7 mouse cellular contexts compared by ENCODE assay signal in genomic region chr2:48815039-48815590, GRCm38 (mm10). TPM values are rescaled to one million over a fixed set of nuclear protein-coding genes. Genes with fewer than 3 reads are reported as not detected.
DNase-seq lines count a peak whose midpoint lies in the region; ATAC-seq and TF ChIP-seq lines count a peak whose summit lies in the region.

No protein-coding gene starts in this region.

- intact Hi-C loops in gastrocnemius, postnatal 14 days (cut with DNase I; ENCODE audit: low total_unique reads): no loop called here

- peak; percentile 30 for DNase-seq in lung, postnatal 0 days (ENCODE audit: low spot score)
- DNase-seq in lung, postnatal 14 days: no peak
- peak; percentile 29 for DNase-seq in limb, embryonic 10.5 days (ENCODE audit: low spot score)
- no peak for DNase-seq in gastrocnemius, postnatal 4 days (ENCODE audit: low spot score in 2 of 2)
- no peak for DNase-seq in gastrocnemius, postnatal 14 days

- 0 out of 2 replicates have a peak, but pooled peaks have one; percentile 15 for TF ChIP-seq EP300 in lung, postnatal 0 days (IDR thresholded peaks at IDR 0.05)

- no peaks in the 10 kb centered on the region for H3K27me3 ChIP-seq in lung, postnatal 0 days (replicated peaks; ENCODE audit: insufficient read depth, low read length)
- no peaks in the 10 kb centered on the region for H3K27me3 ChIP-seq in embryonic facial prominence, embryonic 13.5 days
- no peaks in the 10 kb centered on the region for H3K27me3 ChIP-seq in limb, embryonic 10.5 days (ENCODE audit: low read depth, poor library complexity, severe bottlenecking)
- no peaks in the 10 kb centered on the region for H3K27me3 ChIP-seq in small intestine, adult 2 months (ENCODE audit: control insufficient read depth, insufficient read depth, low read length)

- peak overlapping the region; percentile 91 for H3K9ac ChIP-seq in lung, postnatal 0 days (replicated peaks; ENCODE audit: low read depth)
- H3K9ac ChIP-seq in embryonic facial prominence, embryonic 13.5 days: peak overlapping the region; percentile 95

- no peaks in the 10 kb centered on the region for H3K9me3 ChIP-seq in lung, postnatal 0 days (ENCODE audit: low read length)
- no peaks in the 10 kb centered on the region for H3K9me3 ChIP-seq in embryonic facial prominence, embryonic 13.5 days
- H3K9me3 ChIP-seq in limb, embryonic 10.5 days (replicated peaks): no peaks in the 10 kb centered on the region

- H3K4me2 ChIP-seq in lung, postnatal 0 days (replicated peaks; ENCODE audit: low read depth, low read length): peak overlapping the region; percentile 65
- H3K4me2 ChIP-seq in embryonic facial prominence, embryonic 13.5 days: peak overlapping the region; percentile 74

- no peak for TF ChIP-seq CTCF in lung, postnatal 0 days (IDR thresholded peaks at IDR 0.05)
- no peak for TF ChIP-seq CTCF in small intestine, adult 2 months (IDR thresholded peaks at IDR 0.05; ENCODE audit: extremely low read depth, insufficient read length, insufficient replicate concordance, low read depth, low read length)

- peak overlapping the region; percentile 99 for H3K27ac ChIP-seq in lung, postnatal 0 days (ENCODE audit: low read length)
- no peak overlapping the region; the same call in 1 of the 2 replicates for H3K27ac ChIP-seq in embryonic facial prominence, embryonic 13.5 days
- peak overlapping the region; percentile 96; the same call in 1 of the 2 replicates for H3K27ac ChIP-seq in limb, embryonic 10.5 days
- peak overlapping the region; percentile 89 for H3K27ac ChIP-seq in small intestine, adult 2 months (ENCODE audit: insufficient read depth, low read depth, low read length)

- no peak for ATAC-seq in lung, postnatal 0 days
- ATAC-seq in embryonic facial prominence, embryonic 13.5 days (ENCODE audit: insufficient number of reproducible peaks, insufficient read depth, low FRiP score, low TSS enrichment, low read depth): no peak

- H3K4me1 ChIP-seq in lung, postnatal 0 days (ENCODE audit: insufficient read depth, low read depth, low read length): peaks cover 5% of the 10 kb centered on the region; the same call in 1 of the 2 replicates
- peaks cover 12% of the 10 kb centered on the region for H3K4me1 ChIP-seq in embryonic facial prominence, embryonic 13.5 days
- H3K4me1 ChIP-seq in limb, embryonic 10.5 days: peaks cover 21% of the 10 kb centered on the region
- H3K4me1 ChIP-seq in small intestine, adult 2 months (ENCODE audit: control insufficient read depth, insufficient read depth, insufficient read length, low read length): peaks cover 2% of the 10 kb centered on the region; the same call in 1 of the 2 replicates

- under 1% methylated on average over 15 of the region's 15 CpGs for WGBS in lung, postnatal 0 days
- WGBS in embryonic facial prominence, embryonic 13.5 days: 4% methylated on average over 15 of the region's 15 CpGs
- WGBS in limb, embryonic 10.5 days: 13% methylated on average over 15 of the region's 15 CpGs
- WGBS in small intestine, adult 2 months: under 1% methylated on average over 15 of the region's 15 CpGs

- TF ChIP-seq POLR2A in small intestine, adult 2 months (IDR thresholded peaks at IDR 0.05; ENCODE audit: low read depth, low read length): no peak

- H3K36me3 ChIP-seq in lung, postnatal 0 days (ENCODE audit: insufficient read depth, low read length): no peaks in the 10 kb centered on the region
- H3K36me3 ChIP-seq in embryonic facial prominence, embryonic 13.5 days: no peaks in the 10 kb centered on the region
- no peaks in the 10 kb centered on the region for H3K36me3 ChIP-seq in limb, embryonic 10.5 days
- H3K36me3 ChIP-seq in small intestine, adult 2 months (ENCODE audit: control insufficient read depth, insufficient read depth, low read length): no peaks in the 10 kb centered on the region

- peak overlapping the region; percentile 88 for H3K4me3 ChIP-seq in lung, postnatal 0 days (ENCODE audit: low read depth, low read length)
- peak overlapping the region; percentile 84 for H3K4me3 ChIP-seq in embryonic facial prominence, embryonic 13.5 days
- H3K4me3 ChIP-seq in limb, embryonic 10.5 days: peak overlapping the region; percentile 78
- H3K4me3 ChIP-seq in small intestine, adult 2 months (ENCODE audit: low read depth, low read length): peak overlapping the region; percentile 91

RNA-seq across cellular contexts. Expression of gene Acvr2a, which starts 1.2 kb away (rescaled TPM):
- polyA plus RNA-seq in lung, postnatal 0 days (2015; fragmentation: Nextera tagmentation; extraction: Ambion mirVana): 13.5 and 14.2 TPM in 2 replicates
- 15.0 and 16.3 TPM in 2 replicates for polyA plus RNA-seq in embryonic facial prominence, embryonic 13.5 days (2015; fragmentation: Nextera tagmentation; extraction: Ambion mirVana)
- polyA plus RNA-seq in limb, embryonic 10.5 days (2016; fragmentation: Nextera tagmentation; extraction: Ambion mirVana): 11.8 and 16.2 TPM in 2 replicates
- 1.7 and 4.8 TPM in 2 replicates for polyA plus RNA-seq in small intestine, adult 2 months (2012; rRNA removed)
- 10 to 100 TPM; 27.9 to 30.3 TPM for total RNA-seq in gastrocnemius, postnatal 4 days (2021)
- total RNA-seq in gastrocnemius, postnatal 14 days (2021): 10 to 100 TPM; 13.5 to 19.1 TPM

Comparison
In these comparisons a context has a peak if more than half of its experiments do, and no peak if none do; other contexts are left out.
1. DNase-seq: peak in lung, postnatal 0 days (single experiment) and limb, embryonic 10.5 days (single experiment); none in lung, postnatal 14 days (single experiment), gastrocnemius, postnatal 4 days (0 of 2) and gastrocnemius, postnatal 14 days (single experiment).
2. Peak in every context shown above with its lines, with median percentiles within 50 percentile points of each other: H3K4me3 ChIP-seq.